Mouse (Mus musculus): Measurements from ENCODE around the gene Phactr3.
A peak's percentile ranks its signal among the peaks of the same experiment; 100 is the strongest.

- TF ChIP-seq CTCF (IDR thresholded peaks at IDR 0.05; ENCODE audit: insufficient read depth, low read length) (0 out of 2 replicates have a peak, but pooled peaks have one; percentile 1), POLR2A (IDR thresholded peaks at IDR 0.05; ENCODE audit: borderline replicate concordance, extremely low read depth, low read depth, low read length) (no peak)
These were observed 219.1 kb downstream of the Phactr3 start for GRCm38 (mm10) chr2:178337878-178338277.

Measured in lung, adult 2 months (tissue).